Mouse (Mus musculus): ENCODE measurements around the gene Dctd. TPM values are rescaled to one million over a fixed set of nuclear protein-coding genes. Genes with fewer than 3 reads are reported as not detected.

Gene Dctd
- total and polyA plus RNA-seq, 2 experiments from 2014 or later: 12.9 to 14.2 TPM

GRCm38 (mm10) chr8:48195971-48196370 is 97.1 kb downstream of the Dctd start:
- H3K9ac ChIP-seq (replicated peaks; ENCODE audit: low read length, poor library complexity, severe bottlenecking): no peak overlapping the region
- no peaks in the 10 kb centered on the region for H3K36me3 ChIP-seq (ENCODE audit: insufficient read depth, low read length)
- H3K4me2 ChIP-seq (ENCODE audit: low read depth, low read length, poor library complexity, severe bottlenecking): no peak overlapping the region
- TF ChIP-seq CTCF (IDR thresholded peaks at IDR 0.05): no peak
- no peaks in the 10 kb centered on the region for H3K27me3 ChIP-seq (ENCODE audit: insufficient read depth, low read length)
- H3K9me3 ChIP-seq (ENCODE audit: low read length): no peaks in the 10 kb centered on the region
- no peak overlapping the region for H3K4me3 ChIP-seq (ENCODE audit: low read depth, low read length)
- no peak overlapping the region for H3K27ac ChIP-seq (ENCODE audit: low read depth, low read length)
- DNase-seq (ENCODE audit: low spot score) (no peak), ATAC-seq (ENCODE audit: low FRiP score) (no peak)
- H3K4me1 ChIP-seq (ENCODE audit: insufficient read depth, low read length): no peaks in the 10 kb centered on the region
- WGBS: 98% methylated on average over 9 of the region's 9 CpGs

- Histone ChIP-seq H3K27me3 (ENCODE audit: insufficient read depth, low read length) (no peaks in the 10 kb centered on the region), H3K9ac (replicated peaks; ENCODE audit: low read length, poor library complexity, severe bottlenecking) (no peak overlapping the region), H3K4me1 (ENCODE audit: insufficient read depth, low read length) (no peaks in the 10 kb centered on the region), H3K9me3 (ENCODE audit: low read length) (no peaks in the 10 kb centered on the region), H3K4me2 (ENCODE audit: low read depth, low read length, poor library complexity, severe bottlenecking) (no peak overlapping the region), H3K36me3 (ENCODE audit: insufficient read depth, low read length) (no peaks in the 10 kb centered on the region), H3K4me3 (ENCODE audit: low read depth, low read length) (no peak overlapping the region), H3K27ac (ENCODE audit: low read depth, low read length) (no peak overlapping the region)
- DNase-seq (ENCODE audit: low spot score): peak; percentile 28
- 95% methylated on average over 9 of the region's 9 CpGs for WGBS
- TF ChIP-seq CTCF (IDR thresholded peaks at IDR 0.05): no peak
- no peak for ATAC-seq (ENCODE audit: low FRiP score)
Observed at GRCm38 (mm10) chr8:48199171-48199570, 100.3 kb downstream of the Dctd start.

GRCm38 (mm10) chr8:48202632-48203031 is 103.7 kb downstream of the Dctd start:
- Histone ChIP-seq H3K4me3 (ENCODE audit: low read depth, low read length) (no peak overlapping the region), H3K4me1 (ENCODE audit: insufficient read depth, low read length) (no peaks in the 10 kb centered on the region), H3K4me2 (ENCODE audit: low read depth, low read length, poor library complexity, severe bottlenecking) (no peak overlapping the region), H3K27ac (ENCODE audit: low read depth, low read length) (no peak overlapping the region), H3K27me3 (ENCODE audit: insufficient read depth, low read length) (no peaks in the 10 kb centered on the region), H3K9me3 (ENCODE audit: low read length) (no peaks in the 10 kb centered on the region), H3K36me3 (ENCODE audit: insufficient read depth, low read length) (no peaks in the 10 kb centered on the region), H3K9ac (replicated peaks; ENCODE audit: low read length, poor library complexity, severe bottlenecking) (no peak overlapping the region)
- WGBS: 51% methylated on average over 3 of the region's 3 CpGs
- no peak for ATAC-seq (ENCODE audit: low FRiP score)
- DNase-seq (ENCODE audit: low spot score): no peak
- TF ChIP-seq CTCF (IDR thresholded peaks at IDR 0.05): no peak

Other genes starting within 250 kb of the Dctd start
- 9.6 and 10.1 TPM in 2 replicates for gene Wwc2, start 108.2 kb upstream of the Dctd start, total RNA-seq (2014; rRNA removed)
- 4.0 and 4.5 TPM in 2 replicates for gene Wwc2, start 108.2 kb upstream of the Dctd start, polyA plus RNA-seq (2015; fragmentation: Nextera tagmentation; extraction: Ambion mirVana)